Mouse (Mus musculus) hindbrain, embryonic 15.5 days (tissue): ENCODE data around the gene Gm7029. TPM values are rescaled to one million over a fixed set of nuclear protein-coding genes. Genes with fewer than 3 reads are reported as not detected.

Experiments used
- ATAC-seq: fragments of 200-750 bp; cut with Nextera tagmentation; 2 replicates; pipeline ENCODE4 v1.8.0; 2017; ENCODE audit warnings: low read depth, moderate number of reproducible peaks, moderate TSS enrichment; ENCODE audit not compliant: low FRiP score
- H3K27ac ChIP-seq: fragments of 300-500 bp; sonication (generic); replicated peaks from 2 replicates; pipeline ENCODE4 v1.5.1; 2015; ENCODE audit warnings: mild to moderate bottlenecking, inconsistent platforms
- H3K27me3 ChIP-seq: fragments of 300-500 bp; sonication (generic); 2 replicates; pipeline ENCODE4 v1.6.1; 2015; ENCODE audit warnings: control low read depth, inconsistent platforms
- H3K36me3 ChIP-seq: fragments of 300-500 bp; sonication (generic); 2 replicates; pipeline ENCODE4 v1.6.1; 2015; ENCODE audit warnings: control low read depth, inconsistent platforms
- H3K4me1 ChIP-seq: fragments of 300-500 bp; sonication (generic); replicated peaks from 2 replicates; pipeline ENCODE4 v1.6.1; 2015; ENCODE audit warnings: control low read depth, inconsistent platforms
- H3K4me2 ChIP-seq: fragments of 300-500 bp; sonication (generic); 2 replicates; pipeline ENCODE4 v1.6.1; 2015; ENCODE audit warnings: moderate library complexity, mild to moderate bottlenecking, inconsistent platforms
- H3K4me3 ChIP-seq: fragments of 300-500 bp; sonication (generic); 2 replicates; pipeline ENCODE4 v1.5.1; 2015; ENCODE audit warnings: mild to moderate bottlenecking, inconsistent platforms
- H3K9ac ChIP-seq: fragments of 300-500 bp; sonication (generic); 2 replicates; pipeline ENCODE4 v1.6.1; 2015; ENCODE audit warnings: inconsistent platforms
- H3K9me3 ChIP-seq: fragments of 300-500 bp; sonication (generic); 2 replicates; pipeline ENCODE4 v1.6.1; 2016; ENCODE audit warnings: control low read depth, inconsistent platforms
- WGBS: fragments of 180-500 bp; shearing (Covaris S2); methylation state at CpG from one replicate; pipeline ENCODE4 v1.1.7; 2015; 5-methylcytosine and 5-hydroxymethylcytosine counted together
- microRNA-seq: library from miRNA; unstranded; fragments of <30 nt; microRNA quantifications from one replicate; pipeline ENCODE4, GENCODE M21; 2016
- polyA plus RNA-seq: library from polyadenylated mRNA; unstranded; fragments of >200 nt; fragmentation: Nextera tagmentation; extraction: Ambion mirVana; gene quantifications from 2 replicates; pipeline ENCODE4 v1.2.1, GENCODE M21; 2015

Gm7029 gene
- polyA plus RNA-seq, 1 experiment from 2014 or later, result not detected

- 0 out of 2 replicates have a peak overlapping the region, but pooled peaks have one; percentile 11 for H3K27ac ChIP-seq
- peak overlapping the region; percentile 52 for H3K9ac ChIP-seq
- H3K4me2 ChIP-seq, result peak overlapping the region; percentile 78
- H3K36me3 ChIP-seq, result peaks cover 22% of the 10 kb centered on the region
- no peak for ATAC-seq
- H3K9me3 ChIP-seq, result no peaks in the 10 kb centered on the region
- H3K4me3 ChIP-seq, result peak overlapping the region; percentile 57
- no peaks in the 10 kb centered on the region; the same call in 1 of the 2 replicates for H3K27me3 ChIP-seq
- 71% methylated on average over 31 of the region's 31 CpGs for WGBS
- H3K4me1 ChIP-seq, result peaks cover 46% of the 10 kb centered on the region
Measured at GRCm38 (mm10) chr17:33916847-33917655, 43.4 kb downstream of the Gm7029 start.

GRCm38 (mm10) chr17:33917656-33918292 lies 44.1 kb downstream of the Gm7029 start:
- Histone ChIP-seq H3K4me2 (no peak overlapping the region), H3K4me3 (no peak overlapping the region), H3K4me1 (peaks cover 45% of the 10 kb centered on the region), H3K36me3 (peaks cover 17% of the 10 kb centered on the region), H3K9me3 (no peaks in the 10 kb centered on the region), H3K9ac (no peak overlapping the region), H3K27me3 (no peaks in the 10 kb centered on the region; the same call in 1 of the 2 replicates), H3K27ac (no peak overlapping the region)
- 81% methylated on average over 18 of the region's 18 CpGs for WGBS
- ATAC-seq, result no peak

DNA sequence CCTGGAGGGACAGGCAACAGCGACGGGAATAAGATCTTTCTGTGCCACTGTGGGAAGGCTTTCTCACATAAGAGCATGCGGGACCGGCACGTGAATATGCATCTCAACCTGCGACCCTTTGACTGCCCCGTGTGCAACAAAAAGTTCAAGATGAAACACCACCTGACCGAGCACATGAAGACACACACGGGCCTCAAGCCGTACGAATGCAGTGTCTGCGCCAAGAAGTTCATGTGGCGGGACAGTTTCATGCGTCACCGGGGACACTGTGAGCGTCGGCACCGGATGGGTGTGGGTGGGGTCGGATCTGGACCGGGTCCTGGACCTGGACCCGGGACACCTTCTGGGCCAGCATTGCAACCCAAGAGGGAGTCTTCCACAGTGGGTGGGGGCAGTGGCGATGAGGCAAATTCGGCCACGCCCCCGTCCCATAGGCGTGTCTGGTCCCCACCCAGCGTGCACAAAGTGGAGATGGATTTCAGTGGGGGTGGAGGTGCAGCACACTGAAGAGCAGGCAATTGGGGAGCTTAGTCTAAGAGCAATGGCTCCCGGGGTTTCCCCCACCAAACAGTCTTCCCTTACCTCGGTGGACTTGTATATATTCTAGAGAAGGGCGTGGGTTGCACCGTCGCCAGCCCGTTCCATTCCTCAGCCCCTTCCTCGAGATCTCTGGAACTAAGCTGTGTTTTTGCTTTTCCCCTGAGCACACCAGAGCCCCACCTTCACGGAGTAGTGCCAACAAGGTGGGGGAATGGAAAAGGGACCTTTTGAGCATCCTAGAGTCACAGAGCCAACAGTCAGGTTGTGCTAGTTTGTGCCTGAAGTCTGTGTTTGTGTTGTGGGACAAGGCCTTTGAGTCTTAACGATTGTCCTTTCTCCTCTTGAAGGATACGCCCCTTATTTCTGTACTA lies 44.9 kb downstream of the Gm7029 start:
- peak overlapping the region; percentile 45 for H3K4me3 ChIP-seq
- peaks cover 13% of the 10 kb centered on the region for H3K36me3 ChIP-seq
- no peak overlapping the region for H3K9ac ChIP-seq
- H3K27me3 ChIP-seq, result no peaks in the 10 kb centered on the region; the same call in 1 of the 2 replicates
- no peaks in the 10 kb centered on the region for H3K9me3 ChIP-seq
- H3K4me1 ChIP-seq, result peaks cover 45% of the 10 kb centered on the region
- ATAC-seq, result no peak
- H3K4me2 ChIP-seq, result peak overlapping the region; percentile 59
- no peak overlapping the region for H3K27ac ChIP-seq
- 58% methylated on average over 37 of the region's 37 CpGs for WGBS

GRCm38 (mm10) chr17:33919351-33920281 lies 46.0 kb downstream of the Gm7029 start:
- Histone ChIP-seq H3K27ac (peak overlapping the region; percentile 65), H3K36me3 (peaks cover 3% of the 10 kb centered on the region; the same call in 1 of the 2 replicates), H3K4me1 (peaks cover 42% of the 10 kb centered on the region), H3K4me2 (peak overlapping the region; percentile 59), H3K9ac (peak overlapping the region; percentile 37), H3K4me3 (peak overlapping the region; percentile 45), H3K9me3 (no peaks in the 10 kb centered on the region), H3K27me3 (no peaks in the 10 kb centered on the region; the same call in 1 of the 2 replicates)
- WGBS, result under 1% methylated on average over 52 of the region's 52 CpGs
- ATAC-seq, result no peak

DNA sequence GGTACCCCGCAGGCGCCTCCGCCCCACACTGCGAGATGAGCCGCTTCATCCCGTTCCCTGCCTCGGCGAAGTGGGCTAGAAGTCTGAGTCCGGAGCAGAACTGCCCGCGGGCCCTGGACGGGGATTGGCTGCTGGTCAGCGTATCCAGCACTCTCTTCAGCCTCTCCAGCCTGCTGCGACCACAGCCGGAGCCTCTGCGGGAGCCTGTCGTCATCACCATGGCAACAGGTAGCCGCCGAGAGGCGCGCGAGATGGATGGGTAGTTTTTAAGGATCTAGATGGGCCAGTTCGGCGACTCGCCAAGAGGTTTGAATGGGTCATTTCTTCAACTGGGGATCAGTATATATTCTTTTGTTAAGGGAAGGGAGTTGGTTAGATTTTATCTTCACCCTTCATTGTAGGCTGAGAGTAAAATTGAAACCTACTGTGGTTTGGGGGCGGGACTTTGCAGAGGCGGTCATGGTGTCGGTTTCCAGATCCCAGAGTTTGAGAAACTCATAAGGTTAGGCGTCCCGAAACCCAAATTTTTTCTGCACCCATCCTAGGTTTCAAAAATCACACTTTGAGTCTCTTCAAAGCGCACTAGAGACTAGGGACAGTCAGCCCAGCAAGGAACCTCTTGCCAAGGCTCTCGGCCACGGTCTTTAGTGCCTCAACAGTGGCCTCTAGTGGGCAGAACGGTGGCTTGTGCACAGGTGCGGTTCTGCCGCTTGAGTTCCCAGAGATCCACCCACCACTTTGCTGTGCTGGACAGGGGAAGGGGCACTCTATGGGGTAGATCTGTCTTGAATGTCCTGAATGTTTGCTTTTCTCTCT lies 46.9 kb downstream of the Gm7029 start:
- H3K27ac ChIP-seq, result peak overlapping the region; percentile 65
- peak overlapping the region; percentile 59 for H3K4me2 ChIP-seq
- ATAC-seq, result no peak
- WGBS, result 2% methylated on average over 36 of the region's 36 CpGs
- H3K9me3 ChIP-seq, result no peaks in the 10 kb centered on the region
- H3K9ac ChIP-seq, result peak overlapping the region; percentile 37
- peaks cover 3% of the 10 kb centered on the region; the same call in 1 of the 2 replicates for H3K36me3 ChIP-seq
- peaks cover 33% of the 10 kb centered on the region for H3K4me1 ChIP-seq
- H3K4me3 ChIP-seq, result peak overlapping the region; percentile 45
- no peaks in the 10 kb centered on the region; the same call in 1 of the 2 replicates for H3K27me3 ChIP-seq

DNA sequence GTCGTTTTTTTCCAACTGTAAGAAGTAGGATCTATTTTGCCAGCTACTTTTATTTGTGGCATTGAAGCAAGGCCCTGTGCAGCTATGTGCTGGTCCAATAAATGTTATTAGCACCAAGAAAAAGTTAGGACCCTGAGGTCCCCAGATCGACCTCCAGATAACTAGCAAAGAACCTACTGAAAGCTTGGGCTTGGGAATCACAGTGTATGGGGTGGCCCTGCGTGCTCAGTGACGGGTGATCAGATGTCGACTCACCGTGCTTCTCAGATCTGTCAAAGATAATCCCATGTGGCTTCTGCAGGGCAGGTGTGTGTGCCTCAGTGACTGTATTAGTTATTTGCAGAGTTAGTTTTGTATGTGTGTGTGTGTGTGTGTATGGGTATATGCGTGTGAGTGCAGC lies 47.7 kb downstream of the Gm7029 start:
- 90% methylated on average over 7 of the region's 7 CpGs for WGBS
- peaks cover 31% of the 10 kb centered on the region for H3K4me1 ChIP-seq
- no peaks in the 10 kb centered on the region; the same call in 1 of the 2 replicates for H3K27me3 ChIP-seq
- ATAC-seq, result no peak
- H3K4me3 ChIP-seq, result no peak overlapping the region
- H3K9me3 ChIP-seq, result no peaks in the 10 kb centered on the region
- H3K27ac ChIP-seq, result no peak overlapping the region
- no peak overlapping the region for H3K4me2 ChIP-seq
- H3K36me3 ChIP-seq, result peaks cover 3% of the 10 kb centered on the region; the same call in 1 of the 2 replicates
- no peak overlapping the region for H3K9ac ChIP-seq

Small RNA genes within 50 kb of the gene (microRNA-seq; reads per million reads assigned to microRNA genes)
- not detected for gene Gm27740

Other genes with a start within 250 kb of the Gm7029 start
- gene Zfp414, start 244.7 kb upstream of the Gm7029 start, polyA plus RNA-seq, result 60.6 and 75.8 TPM in 2 replicates
- gene Pram1, start 235.8 kb upstream of the Gm7029 start, polyA plus RNA-seq, result 0.44 and 0.56 TPM in 2 replicates
- gene Hnrnpm, start 187.0 kb upstream of the Gm7029 start, polyA plus RNA-seq, result 179 and 192 TPM in 2 replicates
- 84.6 and 86.7 TPM in 2 replicates for gene March2, start 155.2 kb upstream of the Gm7029 start, polyA plus RNA-seq
- 590 and 595 TPM in 2 replicates for gene Rab11b, start 113.3 kb upstream of the Gm7029 start, polyA plus RNA-seq
- 23.2 and 23.9 TPM in 2 replicates for gene Angptl4, start 92.0 kb upstream of the Gm7029 start, polyA plus RNA-seq
- 50.4 and 57.1 TPM in 2 replicates for gene Kank3, start 63.3 kb upstream of the Gm7029 start, polyA plus RNA-seq
- gene Rps28, start 49.3 kb upstream of the Gm7029 start, polyA plus RNA-seq, result 474 and 594 TPM in 2 replicates
- 496 and 540 TPM in 2 replicates for gene Ndufa7, start 49.3 kb upstream of the Gm7029 start, polyA plus RNA-seq
- 54.7 and 55.3 TPM in 2 replicates for gene Cd320, start 30.7 kb upstream of the Gm7029 start, polyA plus RNA-seq
- gene Kifc1, start 16.8 kb downstream of the Gm7029 start, polyA plus RNA-seq, result 2.2 and 2.7 TPM in 2 replicates
- 0.26 TPM in 1 of 2 replicates, not detected in the other for gene Platr17, start 31.3 kb downstream of the Gm7029 start, polyA plus RNA-seq
- gene Daxx, start 35.6 kb downstream of the Gm7029 start, polyA plus RNA-seq, result 50.3 and 55.9 TPM in 2 replicates
- 30.5 and 33.2 TPM in 2 replicates for gene Tapbp, start 42.1 kb downstream of the Gm7029 start, polyA plus RNA-seq
- gene Zbtb22, start 42.1 kb downstream of the Gm7029 start, polyA plus RNA-seq, result 17.1 TPM in 2 replicates
- 55.1 and 60.1 TPM in 2 replicates for gene Rgl2, start 55.7 kb downstream of the Gm7029 start, polyA plus RNA-seq
- 172 and 185 TPM in 2 replicates for gene Pfdn6, start 66.5 kb downstream of the Gm7029 start, polyA plus RNA-seq
- gene Wdr46, start 66.8 kb downstream of the Gm7029 start, polyA plus RNA-seq, result 24.3 and 26.5 TPM in 2 replicates
- gene B3galt4, start 77.7 kb downstream of the Gm7029 start, polyA plus RNA-seq, result 12.8 and 14.1 TPM in 2 replicates
- gene Vps52, start 82.0 kb downstream of the Gm7029 start, polyA plus RNA-seq, result 74.8 and 76.6 TPM in 2 replicates
- 701 and 784 TPM in 2 replicates for gene Rps18, start 82.2 kb downstream of the Gm7029 start, polyA plus RNA-seq
- 19.5 and 25.2 TPM in 2 replicates for gene H2-K1, start 126.5 kb downstream of the Gm7029 start, polyA plus RNA-seq
- gene Ring1, start 150.8 kb downstream of the Gm7029 start, polyA plus RNA-seq, result 22.1 and 24.9 TPM in 2 replicates
- 64.8 and 71.9 TPM in 2 replicates for gene H2-Ke6, start 154.2 kb downstream of the Gm7029 start, polyA plus RNA-seq
- 166 and 176 TPM in 2 replicates for gene Slc39a7, start 157.8 kb downstream of the Gm7029 start, polyA plus RNA-seq
- 57.8 and 61.1 TPM in 2 replicates for gene Rxrb, start 158.0 kb downstream of the Gm7029 start, polyA plus RNA-seq
- gene Col11a2, start 165.6 kb downstream of the Gm7029 start, polyA plus RNA-seq, result 4.5 and 5.4 TPM in 2 replicates
- gene H2-Oa, start 218.5 kb downstream of the Gm7029 start, polyA plus RNA-seq, result 0.14 TPM in 1 of 2 replicates, not detected in the other
- 19.4 and 19.8 TPM in 2 replicates for gene H2-DMa, start 245.7 kb downstream of the Gm7029 start, polyA plus RNA-seq
- 122 and 144 TPM in 2 replicates for gene Brd2, start 248.8 kb downstream of the Gm7029 start, polyA plus RNA-seq